Mouse (Mus musculus) large intestine, adult 2 months (tissue): ENCODE data around the gene Gpr34. TPM values are rescaled to one million over a fixed set of nuclear protein-coding genes. Genes with fewer than 3 reads are reported as not detected.

Experiments used
- DNase-seq: peaks from one replicate; pipeline ENCODE4 v3.0.0-alpha.2; 2012; ENCODE audit warnings: low read depth, low spot score
- WGBS: fragments of 180-500 bp; shearing (Covaris S2); methylation state at CpG from one replicate; pipeline ENCODE4 v1.1.7; 2018; 5-methylcytosine and 5-hydroxymethylcytosine counted together
- polyA plus RNA-seq: library from polyadenylated mRNA; depleted of rRNA; stranded (reverse); fragments of >200 nt; gene quantifications from 2 replicates; pipeline ENCODE4 v1.2.3, GENCODE M21; 2012; rRNA removed

Gpr34 gene
- polyA plus RNA-seq = 0.43 and 0.56 TPM in 2 replicates

DNA sequence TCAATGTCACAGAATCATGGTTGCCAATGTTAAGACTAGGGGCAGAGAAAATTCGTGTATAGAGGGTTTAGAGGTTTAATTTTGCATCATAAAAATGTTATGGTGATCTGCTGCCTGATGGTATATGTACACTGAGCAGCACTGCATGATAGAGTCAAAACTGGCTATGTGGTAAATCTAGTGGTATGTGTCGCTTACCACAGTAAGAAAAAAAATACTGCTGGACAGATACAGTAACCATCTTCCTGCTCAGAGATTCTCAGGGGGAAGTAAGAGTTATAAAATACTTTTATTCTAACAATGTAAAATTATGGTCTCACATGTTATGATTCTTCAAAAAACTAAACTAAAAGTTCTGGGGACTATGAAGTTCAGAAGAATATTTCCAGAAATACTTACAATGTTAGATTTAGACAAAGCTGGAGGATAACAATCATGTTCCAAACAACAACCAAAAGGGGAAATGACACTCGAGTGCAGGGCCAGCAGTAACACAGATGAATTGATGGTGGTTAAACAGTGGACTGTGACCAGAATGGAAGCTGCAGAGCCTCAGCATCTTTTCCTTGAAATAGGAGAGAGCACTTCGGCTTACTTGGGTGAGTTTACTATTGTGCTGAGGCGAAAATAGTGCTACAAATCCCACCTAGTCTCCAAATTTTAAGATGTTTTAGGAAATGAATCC lies at the start of gene Gpr34:
Gene Gpr34, plus strand, starts transcription at position 491 of the 685 bp plus-strand sequence.
- no peak for DNase-seq
- 59% methylated on average over 5 of the region's 5 CpGs for whole genome bisulfite sequencing

DNA sequence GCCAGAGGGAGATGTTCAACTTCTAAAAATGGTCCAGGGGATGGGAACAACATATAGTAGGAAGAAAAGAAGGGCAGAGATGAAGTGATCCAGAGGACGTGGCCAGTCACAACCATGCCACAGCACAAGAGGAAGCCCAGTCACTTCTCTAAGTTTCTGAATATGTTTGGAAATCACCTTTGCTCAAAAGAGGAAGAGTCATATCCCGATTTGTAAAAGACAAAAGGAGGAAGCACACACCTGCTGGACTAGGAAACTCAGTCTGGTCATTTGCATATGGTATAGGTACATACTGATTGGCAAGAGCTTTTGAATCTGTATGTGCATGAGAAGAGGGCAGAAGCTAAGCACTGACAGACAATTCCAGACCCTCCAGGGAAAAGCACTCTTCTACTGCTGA lies 32.5 kb upstream of the Gpr34 start:
- no peak for DNase-seq
- 76% methylated on average over 2 of the region's 2 CpGs for WGBS

DNA sequence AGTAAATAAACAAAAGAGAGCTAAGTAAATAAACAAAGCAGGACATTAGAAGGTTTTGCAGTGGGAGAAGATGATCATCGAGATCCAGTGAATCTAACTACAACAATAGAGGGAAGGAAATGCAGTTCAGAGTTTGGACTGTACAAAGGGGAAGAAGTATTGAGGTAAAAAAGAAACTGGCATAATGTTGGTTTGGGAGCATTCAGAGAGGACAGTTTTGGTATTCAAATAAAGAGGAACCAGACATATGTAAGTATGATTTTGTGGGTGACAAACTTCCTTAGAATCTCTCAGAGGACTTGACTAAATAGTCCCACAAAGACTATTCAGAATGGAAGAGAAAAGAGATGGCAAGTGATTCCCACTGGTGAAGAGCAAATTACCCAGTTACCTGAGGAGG lies 31.9 kb upstream of the Gpr34 start:
- no peak for DNase-seq
- WGBS = 44% methylated on average over 1 of the region's 1 CpGs

DNA sequence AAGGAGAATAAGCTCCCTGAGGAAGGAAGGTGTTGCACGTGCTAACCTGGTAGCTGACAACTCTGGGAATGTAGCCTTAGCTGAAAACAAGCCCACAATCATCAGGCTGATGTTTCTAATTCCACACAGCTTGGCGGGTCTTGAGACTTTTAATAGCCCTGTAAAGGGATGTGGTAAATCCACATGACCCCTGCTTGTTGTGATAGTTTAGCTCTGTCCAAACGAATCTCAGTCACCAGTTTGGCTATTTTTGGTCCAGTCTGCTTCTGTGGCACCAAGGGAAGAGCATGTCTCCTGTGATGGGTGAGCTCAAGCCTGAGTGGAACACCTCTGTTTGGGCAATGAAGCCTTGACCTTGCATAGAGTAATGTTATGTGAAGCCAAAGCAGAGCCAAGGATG lies 25.1 kb upstream of the Gpr34 start:
- WGBS = 46% methylated on average over 3 of the region's 3 CpGs
- no peak for DNase-seq

DNA sequence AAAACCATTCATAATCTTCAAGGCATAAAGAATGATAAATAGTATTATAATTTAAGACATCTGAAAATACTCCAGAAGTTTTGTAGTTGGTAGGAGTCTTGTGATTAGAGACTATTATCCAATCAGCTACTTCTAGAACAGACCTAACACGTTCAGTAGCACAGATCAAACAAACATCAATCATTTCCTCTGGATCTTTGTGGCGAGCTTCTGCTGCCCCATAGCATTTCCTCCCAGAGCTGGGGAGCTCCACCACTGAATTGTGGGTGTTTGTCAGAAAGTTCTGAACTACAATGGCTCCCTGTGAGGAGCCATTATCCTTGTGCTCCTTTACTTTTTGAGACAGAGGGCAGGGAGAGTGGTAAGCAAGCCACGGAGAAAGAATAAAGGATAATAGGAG lies 24.1 kb upstream of the Gpr34 start:
- DNase-seq = no peak
- WGBS = 40% methylated on average over 3 of the region's 3 CpGs

DNA sequence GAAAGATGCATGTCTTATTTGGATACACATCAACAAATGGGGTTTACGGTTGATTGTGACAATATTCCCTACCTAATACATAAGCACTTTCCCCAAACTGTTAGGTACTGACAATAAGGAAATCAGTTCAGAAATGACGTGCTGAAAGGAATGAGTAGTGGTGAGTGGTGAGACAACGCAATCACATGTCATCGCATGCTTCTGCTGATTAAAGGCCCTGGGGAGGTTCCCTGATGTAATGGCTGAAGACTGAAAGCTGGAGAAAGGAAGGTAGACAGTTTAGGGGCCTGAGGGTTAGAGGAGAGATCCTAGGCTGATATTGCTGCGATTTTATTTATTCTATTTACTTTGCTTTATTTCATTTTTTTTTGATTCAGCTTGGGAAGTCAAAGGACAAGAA lies 20.8 kb upstream of the Gpr34 start:
- WGBS = 96% methylated on average over 5 of the region's 5 CpGs
- no peak for DNase-seq

DNA sequence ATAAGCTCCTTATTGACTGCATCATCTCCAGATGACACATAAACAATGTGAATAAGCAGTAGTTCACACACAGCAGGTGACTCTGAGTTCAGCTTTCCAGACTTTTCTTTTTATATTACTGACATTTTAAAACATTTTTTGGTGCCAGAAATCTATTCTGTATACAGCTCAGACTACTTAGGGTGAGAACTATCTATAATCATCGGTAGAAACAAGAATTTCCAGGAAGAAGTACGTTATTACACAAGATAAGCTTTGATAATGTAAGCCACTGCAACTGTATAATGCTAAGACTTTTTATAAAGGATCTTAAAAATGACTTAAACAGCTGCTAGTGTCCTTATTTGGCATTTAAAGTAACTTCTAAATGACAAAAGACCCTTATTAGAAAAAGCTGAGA lies 19.8 kb upstream of the Gpr34 start:
- WGBS = 68% methylated on average over 2 of the region's 2 CpGs

DNA sequence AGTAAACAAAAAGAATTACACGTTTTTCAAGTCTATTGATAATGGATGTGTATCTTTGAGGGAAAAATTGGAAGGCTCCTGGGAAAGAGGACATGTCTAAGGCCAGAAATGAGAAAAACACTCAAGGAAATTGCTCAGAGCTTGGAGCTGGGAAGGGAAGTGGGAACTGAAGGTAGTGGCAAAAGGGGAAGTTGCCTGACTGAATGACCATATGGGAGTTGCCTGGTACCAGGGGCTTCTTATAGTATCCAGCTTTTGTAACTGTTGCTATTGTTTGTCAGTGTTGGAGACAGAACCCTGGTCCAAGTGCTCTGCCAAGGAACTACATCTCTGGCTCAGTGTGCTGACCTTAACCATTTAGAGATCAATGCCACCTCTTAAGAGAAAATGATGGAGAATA lies 15.2 kb upstream of the Gpr34 start:
- no peak for DNase-seq
- 46% methylated on average over 1 of the region's 1 CpGs for WGBS

More for the DNA sequence above, 19.8 kb upstream of the Gpr34 start:
- no peak for DNase-seq

DNA sequence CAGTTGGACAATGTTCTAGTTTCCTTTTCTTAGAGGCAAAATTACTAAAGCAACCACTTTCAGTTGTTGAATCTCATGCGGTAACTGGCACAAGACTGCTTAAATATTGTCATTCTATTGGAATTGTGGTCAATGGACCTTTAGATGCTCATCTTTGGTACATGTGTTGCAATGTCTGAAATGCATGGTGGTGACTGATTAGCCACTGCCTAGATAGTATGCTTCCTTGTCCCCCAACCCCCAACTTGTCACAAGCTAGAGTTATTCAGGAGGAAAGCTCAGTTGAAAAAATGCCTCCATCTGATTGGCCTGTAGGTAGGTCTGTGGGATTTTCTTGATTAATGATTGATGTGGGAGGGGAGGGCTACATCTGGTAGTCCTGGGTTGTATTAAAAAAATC lies 14.6 kb upstream of the Gpr34 start:
- no peak for DNase-seq
- WGBS = 100% methylated on average over 1 of the region's 1 CpGs

DNA sequence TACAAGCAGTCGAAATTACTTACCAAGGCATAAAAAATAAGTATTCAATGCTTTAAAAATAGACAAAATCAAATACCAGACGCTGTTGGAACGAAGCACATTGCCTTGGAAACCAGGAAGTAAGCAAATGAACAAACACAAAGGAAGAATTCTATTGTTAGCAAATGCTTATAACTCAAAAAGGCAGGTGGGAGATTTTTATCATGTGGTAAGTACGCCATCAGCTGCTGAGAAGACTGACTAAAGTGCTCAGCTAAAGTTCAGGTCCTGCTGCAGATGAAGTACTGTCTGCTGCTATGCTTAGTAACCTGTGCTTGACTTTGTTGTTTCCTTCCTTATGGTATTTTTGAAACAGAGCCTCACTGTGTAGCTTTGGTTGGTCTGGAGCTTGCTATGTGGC lies 13.4 kb upstream of the Gpr34 start:
- 50% methylated on average over 4 of the region's 4 CpGs for WGBS
- DNase-seq = no peak

DNA sequence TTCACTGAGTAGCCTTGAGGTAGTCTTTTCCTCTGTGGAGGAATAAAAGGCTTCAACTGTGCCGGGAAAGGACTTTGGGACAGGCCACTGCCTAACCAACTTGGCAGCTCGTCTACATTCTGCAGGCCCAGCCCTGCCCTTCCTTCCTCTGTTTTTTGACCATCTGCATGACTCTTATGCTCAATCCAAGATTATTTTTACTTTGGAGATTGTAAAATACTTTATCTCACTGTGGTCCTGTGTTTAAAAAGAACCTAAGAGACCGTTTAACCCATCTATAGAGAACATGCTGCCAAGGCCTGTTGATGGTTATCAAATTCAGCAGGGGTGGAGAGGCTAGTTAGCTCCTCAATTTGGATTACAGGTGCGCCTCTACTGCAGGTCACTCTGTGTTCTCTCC lies 10.4 kb upstream of the Gpr34 start:
- DNase-seq = no peak
- 60% methylated on average over 4 of the region's 4 CpGs for WGBS

DNA sequence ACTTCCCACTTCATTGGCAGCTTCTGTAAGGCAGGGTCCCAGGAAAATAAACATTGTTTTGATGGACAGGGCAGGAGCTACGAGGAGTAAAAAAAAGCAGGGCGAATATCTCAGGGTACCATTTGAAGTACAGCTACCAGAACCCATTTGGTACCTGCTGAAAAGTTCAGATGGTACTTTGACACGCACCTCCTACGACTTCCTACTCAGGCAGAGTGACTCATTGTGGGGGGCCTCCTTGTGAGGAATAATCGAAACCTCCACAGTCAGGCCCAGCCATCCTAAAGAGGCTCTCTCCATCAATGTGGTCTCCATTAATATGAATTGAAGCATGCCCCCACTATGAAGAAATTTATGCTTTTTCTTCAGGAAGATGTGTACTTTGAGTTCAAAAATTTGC lies 9.2 kb upstream of the Gpr34 start:
- WGBS = 86% methylated on average over 5 of the region's 5 CpGs
- no peak for DNase-seq

DNA sequence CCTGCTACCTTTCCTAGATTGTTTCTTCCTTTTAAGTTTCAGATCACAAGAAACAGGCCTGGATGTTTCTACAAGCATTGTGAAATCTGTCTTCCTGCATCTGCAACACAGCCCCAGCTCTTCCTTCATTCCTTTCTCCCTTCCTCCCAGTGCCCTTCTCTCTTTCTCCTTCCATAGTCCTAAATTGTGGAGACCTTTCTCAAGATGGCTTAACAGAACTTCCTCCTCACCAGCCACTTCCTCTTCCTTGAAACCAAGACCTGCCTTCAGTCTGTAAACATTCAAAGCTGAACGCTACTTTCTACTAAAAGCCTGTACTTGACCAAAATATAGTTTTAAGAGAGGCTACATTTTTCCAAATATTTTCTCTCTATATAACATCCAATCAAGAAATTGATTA lies 4.5 kb downstream of the Gpr34 start:
- WGBS = 78% methylated on average over 1 of the region's 1 CpGs
- DNase-seq = no peak

DNA sequence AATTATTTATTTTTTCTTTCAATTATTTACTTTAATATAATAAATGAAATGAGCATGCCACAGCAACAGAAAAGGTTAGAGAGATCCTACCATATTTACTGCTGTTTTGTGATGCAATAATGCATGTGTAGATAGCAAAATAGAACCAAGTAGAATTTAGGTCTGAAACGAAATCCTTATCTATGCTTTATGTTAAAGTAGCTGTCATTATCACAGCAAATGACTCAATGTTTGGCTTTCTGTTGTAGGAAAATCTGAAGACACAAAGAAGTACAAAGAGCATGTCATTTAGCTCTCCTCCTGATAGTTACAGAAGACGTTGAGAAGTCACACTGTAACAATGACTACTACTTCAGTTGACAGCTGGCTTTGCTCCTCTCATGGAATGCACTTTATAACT lies 7.0 kb downstream of the Gpr34 start:
- DNase-seq = no peak
- WGBS = 42% methylated on average over 2 of the region's 2 CpGs

DNA sequence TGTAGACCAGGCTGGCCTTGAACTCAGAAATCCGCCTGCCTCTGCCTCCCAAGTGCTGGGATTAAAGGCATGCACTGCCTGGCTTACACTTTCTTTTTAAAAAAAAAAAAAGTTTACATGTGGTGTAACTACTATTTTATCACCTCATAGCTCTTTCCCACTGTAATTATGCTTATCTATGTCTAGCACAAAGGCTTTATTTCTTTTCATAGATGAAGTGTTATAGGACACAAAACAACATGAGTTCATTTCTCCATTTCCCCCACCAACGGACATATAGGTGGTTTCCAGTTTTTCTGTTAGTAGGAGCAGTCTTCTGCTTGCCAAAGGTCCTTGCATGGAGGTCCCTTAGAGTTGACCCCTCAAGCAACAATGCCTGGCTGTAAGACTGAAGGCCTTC lies 20.0 kb downstream of the Gpr34 start:
- WGBS = 78% methylated on average over 2 of the region's 2 CpGs
- DNase-seq = no peak

DNA sequence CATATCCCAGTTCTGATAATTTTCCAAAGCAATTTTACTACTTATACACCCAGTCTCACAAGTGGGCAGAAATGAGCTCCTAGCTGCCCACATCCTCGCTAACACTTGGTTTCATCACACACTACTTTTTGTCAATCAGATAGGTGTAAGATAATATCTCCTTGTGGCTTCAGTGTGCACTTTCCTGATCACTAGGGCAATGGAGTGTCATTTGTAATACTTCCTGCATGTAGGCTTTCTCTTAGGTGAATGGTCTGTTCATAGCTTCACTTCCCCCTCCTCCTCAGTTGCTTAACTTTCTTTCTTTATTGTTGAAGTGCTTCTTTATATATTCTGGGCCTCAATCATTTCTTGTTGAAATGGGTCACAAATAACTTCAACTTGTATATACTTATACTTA lies 20.4 kb downstream of the Gpr34 start:
- 92% methylated on average over 1 of the region's 1 CpGs for WGBS
- DNase-seq = no peak

DNA sequence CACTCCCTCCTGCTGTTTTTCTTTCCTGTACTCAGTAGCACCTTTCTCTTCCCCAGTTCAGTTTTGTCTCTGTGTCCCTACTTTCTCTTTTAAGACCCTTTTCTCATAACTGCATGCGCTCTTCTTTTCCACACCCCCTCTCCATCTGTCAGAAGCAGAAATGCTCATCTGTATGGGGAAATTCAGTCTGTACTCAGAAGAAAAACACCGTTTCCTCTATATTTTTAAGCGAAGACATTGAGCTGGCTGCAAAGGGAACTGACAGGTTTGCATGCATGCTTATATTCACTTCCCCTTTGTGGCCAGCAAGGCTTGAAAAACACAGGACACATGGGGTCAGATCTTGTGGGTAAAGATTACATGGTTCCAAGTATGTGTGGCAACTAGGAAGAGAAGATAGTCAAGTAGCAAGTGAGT lies 23.1 kb downstream of the Gpr34 start:
- no peak for DNase-seq
- 80% methylated on average over 3 of the region's 3 CpGs for WGBS

DNA sequence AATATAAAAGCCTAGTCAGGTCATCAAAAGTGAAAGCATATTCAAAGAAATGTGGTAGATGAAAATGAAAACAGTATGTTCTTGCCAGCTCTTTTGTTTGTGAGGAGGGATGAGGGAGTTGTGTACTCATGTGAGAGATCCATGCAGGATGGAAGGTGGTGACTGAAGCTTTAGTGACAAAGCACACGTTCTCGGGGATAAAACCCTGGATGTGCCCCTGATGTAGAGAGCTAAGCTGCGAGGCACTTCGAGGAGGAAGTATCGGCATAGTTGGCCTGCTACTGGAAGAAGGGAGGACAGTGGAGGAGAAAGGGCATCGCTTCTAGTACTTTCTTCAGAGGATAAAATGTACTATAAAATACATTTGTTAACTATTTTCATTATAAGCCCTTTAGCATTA lies 24.0 kb downstream of the Gpr34 start:
- WGBS = 65% methylated on average over 6 of the region's 6 CpGs
- DNase-seq = no peak

DNA sequence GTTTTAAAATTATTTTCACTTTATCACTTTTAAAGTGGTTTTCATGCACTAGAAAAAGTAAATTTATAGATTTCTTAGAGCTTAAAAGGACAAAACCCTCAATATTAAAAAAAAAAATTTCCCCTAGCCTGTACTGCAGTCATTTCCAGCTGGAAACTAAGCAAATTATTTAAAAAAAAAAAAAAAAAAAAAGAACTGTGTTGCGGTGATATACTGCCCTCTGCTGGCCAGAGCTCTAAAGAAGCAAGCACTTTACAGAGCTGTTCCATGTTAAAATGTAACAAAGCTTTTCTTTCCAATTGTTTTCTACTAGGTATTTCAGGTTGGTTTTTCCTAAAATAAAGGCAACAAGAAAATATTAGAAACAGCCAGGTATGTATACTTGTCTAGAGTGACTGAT lies 24.8 kb downstream of the Gpr34 start:
- WGBS = 4% methylated on average over 1 of the region's 1 CpGs
- DNase-seq = no peak

DNA sequence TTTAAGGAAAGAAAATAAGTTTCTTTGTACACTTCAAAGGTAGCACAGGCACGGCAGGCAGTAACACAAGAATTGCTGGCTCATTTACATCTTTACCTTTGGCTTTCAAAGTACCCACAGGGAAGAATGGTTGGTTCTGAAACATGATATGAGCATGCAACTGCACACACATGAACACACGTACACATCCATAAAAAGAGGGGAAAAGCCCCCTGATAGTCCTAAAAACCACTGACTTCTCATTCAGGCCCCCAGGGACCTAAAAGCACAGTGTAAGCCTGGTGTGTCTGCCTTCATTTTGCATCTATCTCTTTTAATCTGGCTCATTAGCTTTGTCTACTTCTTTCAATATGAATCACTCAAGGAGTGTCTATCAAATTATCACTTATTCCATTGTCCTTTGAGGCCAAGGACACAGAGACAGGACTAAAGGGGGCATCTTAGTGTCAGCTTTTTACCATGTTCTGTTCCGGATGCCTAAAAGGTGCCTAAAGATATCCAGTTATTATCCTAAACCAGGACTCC lies 26.8 kb downstream of the Gpr34 start:
- no peak for DNase-seq
- 84% methylated on average over 3 of the region's 3 CpGs for WGBS

DNA sequence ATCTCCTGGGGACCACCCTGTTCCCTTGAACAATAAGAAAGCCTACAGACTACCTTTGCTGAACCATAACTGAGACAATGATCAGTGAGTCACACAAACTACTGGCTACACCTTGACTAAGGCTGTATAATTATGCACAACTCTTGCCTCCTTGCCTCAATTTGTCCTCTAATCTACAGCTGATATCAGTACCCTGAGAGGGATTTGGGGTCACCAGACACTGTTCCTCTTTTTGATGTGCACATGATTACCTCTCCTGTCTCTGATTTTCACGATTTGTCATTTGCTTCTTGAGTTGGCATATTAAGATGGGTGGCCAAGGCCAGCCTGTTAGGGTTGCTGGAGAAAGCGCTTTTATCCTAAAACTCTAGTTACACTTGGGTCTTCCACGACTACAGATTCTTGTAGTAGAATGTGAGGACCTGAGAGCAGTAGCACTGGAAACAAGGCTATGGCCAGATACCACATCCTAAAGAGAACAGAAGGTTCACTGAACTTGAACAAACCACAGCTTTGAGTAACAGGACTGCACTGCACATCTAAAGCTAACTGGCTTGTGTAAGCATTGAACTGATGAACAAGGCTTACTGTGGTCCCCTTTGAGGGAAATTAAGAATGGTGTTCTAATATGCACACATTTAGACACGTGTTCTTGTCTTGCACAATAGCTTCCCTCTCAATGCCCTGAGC lies 27.5 kb downstream of the Gpr34 start:
- WGBS = 73% methylated on average over 4 of the region's 4 CpGs
- DNase-seq = no peak
